Mouse (Mus musculus) cerebellum, postnatal 14 days (tissue): Measurements from ENCODE around the gene Alkbh4.
"Not testable (repeated sequence)": the region's sequence is repeated elsewhere in the genome, so short reads cannot be mapped to it uniquely, and the experiment has no call there.

Experiments used
- DNase-seq, 2 experiments: peaks; one replicate each; pipeline ENCODE4 v3.0.0; 2021; ENCODE audit warnings: mixed read lengths in 2 of 2

Gene Alkbh4

GRCm38 (mm10) chr5:136135571-136136291 lies at the start of gene Alkbh4, which contains the start of gene Lrwd1:
Gene Alkbh4 (plus strand): TSS chr5:136136146.
Gene Lrwd1 (minus strand): TSS chr5:136136074.
- DNase-seq: peak; percentile 97

DNA sequence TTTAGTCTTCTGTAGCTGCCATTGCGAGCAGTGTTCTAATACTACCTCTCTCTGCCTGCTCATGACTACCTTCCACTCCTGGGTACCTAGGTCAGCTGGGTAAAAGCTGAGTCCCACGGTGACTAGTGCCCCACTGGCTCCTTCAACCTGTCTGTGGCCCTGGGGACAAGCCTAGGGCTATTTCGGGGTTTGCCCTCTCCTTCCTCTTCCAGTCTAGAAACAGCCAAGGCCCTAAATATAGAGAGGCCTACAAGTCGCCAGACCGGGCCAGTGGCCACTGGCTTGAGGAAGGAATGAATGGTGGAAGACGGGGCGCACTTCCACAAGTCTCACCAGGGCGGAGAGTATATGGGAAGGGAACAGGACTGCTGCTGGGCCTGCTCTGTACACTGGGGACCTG lies 49.7 kb upstream of the Alkbh4 start:
- DNase-seq: no peak

DNA sequence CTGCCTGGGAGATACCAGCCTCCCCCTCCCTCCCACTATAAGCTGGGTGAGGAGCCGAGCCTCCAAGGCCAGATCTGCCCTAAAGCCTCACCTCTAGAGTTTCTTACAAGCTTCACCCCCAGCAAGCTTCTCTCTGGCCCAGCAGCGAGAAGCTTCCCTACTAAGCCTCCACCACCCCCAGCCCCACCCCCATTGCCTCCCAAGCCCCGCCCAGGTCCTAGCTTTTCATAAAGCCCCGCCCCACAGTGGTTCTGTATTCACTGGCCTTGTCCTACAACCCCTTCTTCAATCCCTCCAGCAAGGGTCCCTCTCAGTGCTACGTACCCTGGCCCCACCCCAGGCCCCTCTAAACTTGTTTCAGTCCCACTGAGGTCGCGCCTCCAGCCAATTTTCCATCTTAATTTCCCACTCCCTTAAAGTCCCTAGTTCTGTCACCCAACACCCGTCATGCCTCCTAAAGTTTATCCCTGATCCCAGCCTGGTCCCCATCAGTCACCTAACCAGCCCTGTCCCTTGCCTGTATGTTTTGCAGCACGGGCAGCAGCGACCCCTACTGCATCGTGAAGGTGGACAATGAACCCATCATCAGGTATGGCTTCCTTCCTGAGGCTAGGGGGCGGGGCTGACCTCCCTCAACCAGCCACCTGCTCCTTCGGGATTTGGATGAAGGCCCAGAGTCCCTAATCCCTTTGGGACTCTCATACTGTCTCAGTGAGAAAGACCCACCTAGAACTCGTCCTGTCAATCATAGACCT lies 46.9 kb upstream of the Alkbh4 start:
- peak; percentile 43 to 70 for DNase-seq

GRCm38 (mm10) chr5:136091927-136092326 lies 44.0 kb upstream of the Alkbh4 start:
- no peak for DNase-seq

GRCm38 (mm10) chr5:136094249-136095010 lies 41.5 kb upstream of the Alkbh4 start:
- no peak for DNase-seq

DNA sequence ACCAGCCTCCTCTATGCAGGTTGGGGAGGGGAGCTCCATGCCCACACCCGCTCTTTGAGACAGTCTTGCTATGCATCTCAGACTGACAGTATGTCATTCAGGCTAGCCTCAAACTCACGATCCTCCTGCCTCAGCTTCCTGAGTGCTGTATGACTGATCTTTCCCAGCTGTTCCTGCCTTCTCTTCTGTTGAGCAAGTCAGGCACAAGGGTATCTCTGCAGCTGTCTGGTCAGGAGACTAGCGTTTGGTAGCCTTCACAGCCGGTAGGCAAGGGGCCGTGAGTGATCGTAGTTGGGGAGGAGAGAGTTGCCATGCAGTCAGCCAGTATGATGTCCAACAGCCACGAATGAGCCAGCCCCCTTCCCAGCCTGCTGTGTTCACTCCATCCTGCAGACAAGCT lies 40.9 kb upstream of the Alkbh4 start:
- no peak for DNase-seq

GRCm38 (mm10) chr5:136098536-136098935 lies 37.4 kb upstream of the Alkbh4 start:
- DNase-seq: no peak

GRCm38 (mm10) chr5:136102099-136102820 lies 33.7 kb upstream of the Alkbh4 start:
- peak; percentile 85 to 86 for DNase-seq

GRCm38 (mm10) chr5:136104511-136104910 lies 31.4 kb upstream of the Alkbh4 start:
- peak in 1 of 2 experiments; percentile 81 for DNase-seq

GRCm38 (mm10) chr5:136108486-136108885 lies 27.5 kb upstream of the Alkbh4 start:
- DNase-seq: no peak

GRCm38 (mm10) chr5:136109042-136109441 lies 26.9 kb upstream of the Alkbh4 start:
- DNase-seq: no peak

DNA sequence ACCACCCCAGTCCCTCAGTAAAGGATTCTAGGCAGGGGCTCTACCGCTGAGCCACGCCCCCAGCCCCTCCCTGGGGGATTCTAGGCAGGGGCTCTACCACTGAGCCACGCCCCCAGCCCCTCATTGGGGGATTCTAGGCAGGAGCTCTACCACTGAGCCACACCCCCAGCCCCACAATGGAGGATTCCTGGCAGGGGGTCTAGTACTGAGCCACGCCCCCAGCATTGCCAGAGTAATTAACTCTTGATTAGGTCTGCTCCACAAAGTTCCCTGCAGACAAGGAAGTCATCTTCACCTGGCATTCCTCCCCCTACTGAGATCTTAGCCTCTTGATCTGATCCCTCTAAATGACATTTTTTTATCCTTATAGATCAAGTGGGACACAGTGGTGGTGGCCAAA lies 22.4 kb upstream of the Alkbh4 start:
- not testable (repeated sequence) for DNase-seq

- peak; percentile 98 to 99 for DNase-seq
Observed at GRCm38 (mm10) chr5:136115891-136116783, 19.8 kb upstream of the Alkbh4 start, which contains the start of gene Polr2j. Gene Polr2j (plus strand): TSS chr5:136116631.

GRCm38 (mm10) chr5:136116784-136117112 lies 19.2 kb upstream of the Alkbh4 start:
- no peak for DNase-seq

GRCm38 (mm10) chr5:136122165-136122564 lies 13.8 kb upstream of the Alkbh4 start:
- DNase-seq: no peak

DNA sequence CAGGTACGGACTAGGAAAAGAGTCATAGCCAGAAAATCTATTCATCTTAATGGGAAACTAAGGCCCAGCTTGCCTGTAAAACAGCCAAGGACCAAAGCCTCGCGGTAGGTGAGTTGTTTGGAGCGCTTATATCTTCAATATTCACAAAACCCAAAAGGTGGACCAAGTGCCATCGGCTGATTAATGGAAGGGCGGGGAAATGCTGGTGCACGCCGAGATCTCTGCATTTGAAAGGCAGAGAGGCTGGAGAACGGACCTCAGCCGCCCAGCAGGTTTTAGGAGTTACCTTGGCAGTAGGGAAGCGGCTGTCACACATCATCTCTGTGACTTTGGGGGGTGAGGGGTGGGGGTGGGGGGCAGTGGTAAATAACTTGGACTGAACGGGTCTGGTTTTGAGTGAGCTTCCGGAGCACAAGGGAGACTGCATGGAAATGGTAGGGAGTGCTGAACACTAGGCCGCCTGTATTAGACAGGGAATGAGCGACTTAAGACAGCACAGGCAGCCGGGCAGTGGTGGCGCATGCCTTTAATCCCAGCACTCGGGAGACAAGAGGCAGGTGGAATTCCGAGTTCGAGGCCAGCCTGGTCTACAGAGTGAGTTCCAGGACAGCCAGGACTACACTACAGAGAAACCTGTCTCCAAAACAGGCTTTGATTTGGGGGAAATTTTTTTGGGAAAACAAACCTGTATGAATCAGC lies 495 bp downstream of the Alkbh4 start:
- DNase-seq: no peak

DNA sequence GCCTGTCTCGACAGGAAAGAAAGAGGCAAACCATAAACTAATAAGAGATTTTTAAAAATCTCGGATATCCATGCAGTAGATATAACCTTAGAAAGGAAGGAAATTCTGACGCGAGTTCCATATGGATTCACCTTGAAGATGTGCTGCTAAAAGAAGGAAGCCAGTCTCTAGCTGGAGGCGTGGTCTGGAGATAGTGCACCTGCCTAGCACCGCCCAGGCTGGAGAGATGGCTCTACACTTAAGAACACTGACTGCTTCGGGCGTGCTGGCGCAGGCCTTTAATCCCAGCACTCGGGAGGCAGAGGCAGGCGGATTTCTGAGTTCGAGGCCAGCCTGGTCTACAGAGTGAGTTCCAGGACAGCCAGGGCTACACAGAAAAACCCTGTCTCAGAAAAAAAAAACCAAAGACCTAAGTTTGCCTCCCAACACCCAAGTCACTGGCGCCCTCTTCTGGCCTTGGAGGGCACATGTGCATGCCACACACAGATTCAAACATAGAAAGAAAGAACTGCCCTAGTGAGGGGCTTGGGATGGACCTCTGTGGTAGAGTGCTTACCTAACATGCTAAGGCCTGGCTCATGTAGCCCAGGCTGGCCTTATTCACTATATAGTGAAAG lies 1.8 kb downstream of the Alkbh4 start:
- DNase-seq: peak; percentile 58 to 80

DNA sequence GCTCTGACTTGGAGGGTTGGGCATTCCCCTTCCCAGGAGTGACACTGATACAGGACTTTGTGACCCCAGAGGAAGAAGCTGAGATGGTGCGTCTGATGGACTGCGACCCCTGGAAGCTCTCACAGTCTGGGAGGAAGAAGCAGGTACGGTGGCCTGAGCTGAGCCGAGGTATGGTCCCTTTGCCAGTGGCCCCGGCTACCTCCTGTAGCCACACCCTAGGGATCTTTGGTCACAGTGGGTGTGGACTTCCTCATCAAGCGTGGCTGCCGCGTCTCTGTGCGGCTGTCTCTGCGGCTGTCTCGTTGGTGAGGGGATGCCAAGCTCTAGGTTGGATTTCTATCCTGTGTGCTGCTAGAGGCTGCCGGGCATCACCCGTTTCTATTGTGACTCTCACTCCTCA lies 3.4 kb downstream of the Alkbh4 start:
- DNase-seq: no peak

GRCm38 (mm10) chr5:136140057-136140482 lies 4.1 kb downstream of the Alkbh4 start:
- DNase-seq: peak; percentile 76 to 77

DNA sequence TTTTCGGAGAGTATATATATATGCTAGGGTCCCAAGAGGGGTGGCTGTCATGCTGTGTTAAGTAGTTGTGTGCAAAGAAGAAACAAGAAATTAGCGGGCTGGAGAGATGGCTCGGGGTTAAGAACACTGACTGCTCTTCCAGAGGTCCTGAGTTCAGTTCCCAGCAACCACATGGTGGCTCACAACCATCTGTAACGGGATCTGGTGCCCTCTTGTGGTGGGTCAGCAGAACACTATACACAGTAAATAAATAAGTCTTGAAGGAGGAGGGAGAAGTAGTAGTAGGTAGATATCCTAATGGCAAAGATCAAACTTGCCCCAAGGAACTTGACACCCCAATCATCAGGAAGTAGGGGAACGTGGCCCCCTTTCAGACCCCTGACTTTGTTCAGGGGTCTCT lies 6.8 kb downstream of the Alkbh4 start:
- DNase-seq: no peak
